Mouse (Mus musculus) CD8-positive naive resting alpha-beta T cell, adult 2 months (primary cell): ENCODE measurements around the gene Ajm1.
A peak's percentile ranks its signal among the peaks of the same experiment; 100 is the strongest.

Experiments used
- DNase-seq, 2 experiments: peaks; one replicate each; pipeline ENCODE4 v3.0.0; 2022; ENCODE audit warnings: low read depth in 2 of 2, low spot score in 2 of 2

Ajm1 gene

DNA sequence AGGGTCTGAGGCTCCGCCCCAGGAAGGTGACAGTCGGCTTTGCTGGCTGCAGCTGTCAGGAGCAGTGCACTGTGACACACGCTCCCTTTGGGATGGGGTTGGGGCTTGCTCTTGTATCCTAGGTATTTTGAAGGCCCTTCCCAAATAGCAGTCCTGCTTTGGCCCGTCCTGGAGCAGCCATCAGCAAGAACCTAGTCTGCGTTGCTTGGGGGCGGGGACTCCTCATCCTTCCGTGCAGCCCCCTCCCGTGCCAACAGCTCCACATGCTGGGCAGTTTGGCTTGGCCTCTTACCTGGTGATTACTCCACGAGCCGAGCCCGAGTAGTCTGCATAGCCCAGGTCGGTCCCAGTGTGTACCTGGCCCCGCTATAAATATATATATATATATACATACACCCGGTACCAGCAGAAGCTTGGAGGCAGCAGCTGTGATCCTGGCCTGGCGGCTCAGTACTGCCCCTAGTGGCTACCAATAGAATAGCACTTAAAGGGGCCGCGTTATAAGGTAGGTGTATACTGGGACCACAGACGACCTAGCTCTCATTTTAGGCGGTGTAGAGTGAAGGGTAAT lies at the start of gene Ajm1:
Gene Ajm1 (minus strand): TSS at position 464 of the 571 bp plus-strand sequence.
- peak; percentile 61 to 75 for DNase-seq

DNA sequence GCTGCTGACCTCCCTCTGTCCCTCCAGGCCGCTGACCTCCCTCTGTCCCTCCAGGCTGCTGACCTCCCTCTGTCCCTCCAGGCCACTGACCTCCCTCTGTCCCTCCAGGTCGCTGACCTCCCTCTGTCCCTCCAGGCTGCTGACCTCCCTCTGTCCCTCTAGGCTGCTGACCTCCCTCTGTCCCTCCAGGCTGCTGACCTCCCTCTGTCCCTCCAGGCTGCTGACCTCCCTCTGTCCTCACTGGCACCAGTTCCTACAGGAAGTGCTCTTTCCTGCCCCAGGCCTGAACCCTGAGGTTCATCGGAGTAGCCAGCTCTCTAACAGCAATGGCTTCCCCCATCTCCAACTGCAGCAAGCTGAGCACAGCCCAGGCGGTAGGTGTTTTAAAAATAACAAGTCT lies 47.2 kb upstream of the Ajm1 start:
- DNase-seq = no peak

DNA sequence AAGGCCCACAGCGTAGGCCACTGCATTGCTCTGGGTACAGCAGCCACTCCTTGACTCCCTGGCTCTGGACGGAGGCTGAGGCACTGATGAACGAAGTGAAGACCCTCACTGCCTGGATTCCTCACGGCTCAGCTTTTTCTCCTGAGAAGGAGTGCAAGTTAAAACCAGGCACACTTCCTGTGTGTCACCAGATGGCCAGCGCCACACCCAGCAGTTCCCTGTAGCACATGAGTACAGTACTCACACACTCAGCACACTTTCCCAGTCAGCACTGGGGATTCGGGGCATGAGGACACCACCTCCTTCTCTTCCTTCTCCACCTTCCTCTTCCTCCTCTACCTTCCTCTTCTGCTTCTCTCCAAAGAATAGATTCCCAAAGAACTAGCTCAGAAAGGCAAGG lies 46.3 kb upstream of the Ajm1 start, which contains the start of gene Fcna:
Gene Fcna (minus strand): TSS at position 220 of the 400 bp plus-strand sequence.
- DNase-seq = no peak

DNA sequence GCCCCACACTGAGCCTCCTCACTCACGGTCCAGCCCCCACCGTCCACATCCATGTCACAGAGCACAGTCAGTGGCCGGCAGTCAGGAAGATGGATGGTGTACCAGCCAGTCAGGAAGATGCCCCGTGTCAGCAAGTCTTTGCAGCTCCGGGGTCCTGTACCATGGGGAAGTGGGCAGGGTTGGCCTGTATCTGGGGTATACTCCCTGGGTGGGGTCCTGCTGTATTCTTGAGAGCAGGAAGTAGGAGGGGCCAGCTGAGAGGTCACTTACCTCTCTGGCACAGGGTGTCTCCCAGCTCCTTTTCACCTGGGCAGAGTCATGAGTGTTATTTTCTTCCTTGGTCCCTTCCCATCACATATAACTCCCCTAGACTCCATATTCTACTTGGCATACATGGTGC lies 44.4 kb upstream of the Ajm1 start:
- DNase-seq = no peak

DNA sequence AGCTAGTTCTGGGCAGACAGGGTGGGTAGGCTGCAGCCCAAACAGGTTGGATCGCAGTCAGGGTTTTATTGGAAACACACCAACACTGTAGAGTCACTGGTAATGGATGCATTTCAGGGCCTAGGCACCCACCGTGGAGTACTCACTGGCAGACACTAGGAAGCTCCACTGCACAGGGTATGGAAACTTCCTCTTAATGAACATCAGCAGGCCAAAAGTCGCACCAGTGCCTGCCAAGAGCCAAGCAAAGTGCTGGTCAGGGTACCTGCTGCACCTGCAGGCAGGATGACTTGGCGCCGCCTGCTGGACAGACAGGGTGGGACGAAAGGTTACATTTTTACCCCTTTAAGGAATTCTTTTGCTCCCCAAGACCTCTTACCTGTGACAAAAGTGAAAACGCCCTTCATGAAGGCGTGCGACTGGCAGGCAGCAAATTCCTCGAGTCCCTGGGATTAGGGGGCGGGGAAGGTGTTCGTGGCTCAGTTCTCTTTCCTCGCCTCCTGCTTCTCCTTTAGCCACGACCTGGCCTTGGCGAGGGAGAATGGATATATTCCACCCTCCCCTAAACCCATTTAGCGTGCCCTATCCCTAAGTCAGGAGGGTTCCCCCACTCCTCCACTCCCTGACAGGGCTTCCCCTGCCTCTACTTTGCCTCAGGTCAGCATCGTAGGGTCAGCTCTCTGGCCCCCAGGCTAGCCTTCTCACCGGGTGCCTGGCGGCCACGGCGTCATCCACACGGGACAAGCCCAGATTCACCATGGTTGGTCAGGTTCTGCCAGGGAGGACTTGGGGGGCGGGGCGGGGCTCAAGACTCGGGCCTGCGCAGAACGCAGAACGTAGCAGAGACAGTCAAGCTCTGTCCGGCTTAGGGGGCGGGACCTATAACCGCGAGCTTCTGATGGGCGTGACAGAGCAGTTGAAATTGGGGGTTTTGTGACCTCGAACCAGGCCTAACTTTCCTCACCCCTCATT lies 40.0 kb upstream of the Ajm1 start, which contains the start of gene Tmem141:
Gene Tmem141 (minus strand): TSS at position 777 of the 972 bp plus-strand sequence.
- peak; percentile 52 to 61 for DNase-seq

DNA sequence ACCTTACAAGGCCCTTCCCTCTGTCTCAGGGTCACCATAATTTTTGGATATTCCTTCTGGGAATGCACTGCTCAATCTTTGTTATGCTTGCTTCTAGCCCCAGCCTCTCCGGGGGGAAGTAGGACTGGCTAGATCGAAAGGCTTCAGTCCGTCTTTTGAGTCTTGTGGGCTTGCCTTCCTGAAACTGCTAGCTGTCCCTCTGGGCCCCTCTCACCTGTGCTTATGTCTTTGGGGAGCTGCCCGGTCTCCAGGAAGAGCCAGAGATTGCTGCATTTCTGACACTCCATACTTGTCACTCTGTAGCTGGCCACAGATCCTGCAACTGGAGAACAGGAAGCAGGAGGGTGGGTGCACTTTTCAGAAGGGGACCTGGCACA lies 39.3 kb upstream of the Ajm1 start:
- DNase-seq = no peak

DNA sequence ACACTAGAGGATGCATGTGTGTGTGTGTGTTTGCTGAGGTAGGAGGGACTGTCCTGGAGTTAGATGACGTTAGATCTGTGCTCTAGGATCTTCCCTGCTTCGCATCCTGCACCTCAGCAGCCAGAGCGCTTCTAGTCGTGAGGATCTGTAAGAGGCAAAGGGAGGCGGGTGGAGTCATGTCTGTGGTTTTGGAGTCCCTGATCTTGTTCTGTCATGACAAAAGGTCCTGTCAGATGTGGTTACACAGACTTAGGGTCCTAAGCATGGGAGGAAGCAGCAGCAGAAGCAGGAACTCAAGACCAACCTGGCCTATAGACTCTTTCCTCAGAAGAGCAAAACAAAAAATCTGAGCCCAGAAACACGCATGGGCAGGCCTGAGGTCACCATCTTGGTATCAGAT lies 38.8 kb upstream of the Ajm1 start:
- DNase-seq = peak; percentile 23 to 46

DNA sequence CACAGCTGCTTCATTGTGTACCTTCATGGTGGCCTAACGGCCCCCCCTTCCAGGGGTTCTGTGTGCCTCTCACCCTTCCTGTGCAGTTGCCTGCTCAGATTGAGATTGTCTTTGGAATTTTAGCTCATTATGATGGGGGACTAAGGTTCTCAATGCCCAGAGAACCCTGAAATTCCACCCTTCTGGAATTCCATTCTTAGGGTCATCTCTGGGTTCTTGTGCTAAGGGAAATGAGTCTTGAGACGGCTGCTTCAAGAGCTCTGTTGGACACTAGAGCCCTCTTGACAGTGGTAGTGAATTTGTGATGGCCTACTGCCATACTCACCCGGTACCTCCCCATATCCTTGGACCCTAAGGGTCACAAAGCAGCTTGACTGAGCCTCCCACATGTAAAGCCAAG lies 36.0 kb upstream of the Ajm1 start, which contains the start of gene Ccdc183:
Gene Ccdc183 (minus strand): TSS at position 101 of the 400 bp plus-strand sequence.
- no peak for DNase-seq

DNA sequence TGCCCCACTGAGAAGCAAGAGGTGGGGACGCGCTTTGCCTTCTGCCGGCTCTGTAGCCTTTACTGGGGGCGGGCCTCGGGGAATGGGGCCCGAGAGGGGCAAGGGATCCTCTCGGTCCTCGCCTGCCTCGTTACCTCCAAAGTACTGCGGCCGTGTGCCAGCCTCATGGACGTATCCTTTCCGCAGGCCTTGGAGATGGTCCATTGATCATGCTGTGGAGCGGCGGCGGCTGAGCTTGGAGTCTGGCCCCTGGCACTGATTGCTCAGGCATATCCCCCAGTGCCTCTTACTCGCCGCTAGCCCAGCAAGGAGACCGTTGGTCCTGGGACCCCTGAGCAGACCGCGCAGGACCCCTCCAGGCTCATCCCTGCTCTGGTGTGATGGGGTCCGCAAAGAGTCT lies 34.8 kb upstream of the Ajm1 start:
- no peak for DNase-seq

DNA sequence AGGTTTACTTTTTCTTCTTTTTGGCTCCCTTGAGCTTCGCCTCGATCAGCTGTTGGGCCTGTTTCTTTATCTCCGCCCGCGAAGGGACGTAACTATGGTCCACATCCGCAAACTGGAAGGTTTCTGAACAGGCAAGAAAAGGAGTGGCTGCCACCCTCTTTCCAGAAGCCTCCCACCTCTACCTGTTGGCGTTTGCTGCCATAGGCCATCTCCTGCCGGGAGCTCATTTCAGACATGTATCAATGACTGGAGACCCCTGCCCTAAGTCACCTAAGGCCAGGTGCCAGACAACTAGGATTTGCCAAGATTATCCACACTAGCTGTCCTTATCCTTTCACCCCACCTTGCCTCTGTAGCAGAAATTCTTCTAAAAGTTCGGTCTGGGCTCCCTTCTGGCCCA lies 27.1 kb upstream of the Ajm1 start:
- DNase-seq = no peak

DNA sequence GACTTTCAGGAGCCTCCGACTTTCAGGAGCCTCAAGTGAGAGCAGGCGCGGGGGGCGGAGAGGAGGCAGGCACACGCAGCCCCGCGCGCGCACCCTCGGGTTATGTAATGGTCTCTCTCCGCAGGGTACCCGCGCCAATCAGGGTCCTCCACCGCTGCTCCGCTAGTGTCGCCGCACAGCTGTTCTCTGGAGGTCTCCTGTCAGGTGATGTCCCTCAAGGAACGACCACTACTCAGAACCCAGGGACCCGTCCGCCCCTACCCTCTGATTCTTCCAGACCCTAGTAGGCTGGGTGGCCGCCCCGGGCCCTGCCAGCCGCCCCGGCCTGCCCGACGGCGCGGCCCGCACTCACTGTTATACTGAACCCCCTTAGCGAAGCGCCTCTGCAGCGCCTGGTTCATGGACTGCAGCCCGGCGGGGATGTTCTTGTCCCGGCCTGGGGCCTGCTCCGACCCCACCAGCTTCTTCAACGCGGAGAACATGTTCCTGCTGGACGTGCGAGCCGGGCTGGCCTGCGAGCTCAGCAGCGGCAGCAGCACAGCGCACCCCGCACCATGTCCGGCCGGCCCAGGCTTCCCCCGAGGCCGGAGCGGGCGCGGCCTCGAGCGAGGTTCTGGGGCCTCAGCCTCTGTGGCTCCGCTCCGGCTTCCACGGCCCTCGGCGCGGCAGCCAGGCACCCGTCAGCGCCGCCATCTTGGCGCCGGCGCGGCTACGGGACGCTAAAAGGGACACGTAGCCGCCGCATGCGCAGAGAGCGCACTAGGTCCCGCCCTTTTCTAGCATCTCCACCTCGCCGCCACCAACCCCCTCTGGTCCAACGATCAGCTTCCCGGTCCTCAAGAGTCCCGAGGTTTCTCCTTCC lies 26.4 kb upstream of the Ajm1 start, which contains the start of gene Rabl6:
Gene Rabl6 (minus strand): TSS at position 761 of the 862 bp plus-strand sequence.
- DNase-seq = peak; percentile 75 to 83

DNA sequence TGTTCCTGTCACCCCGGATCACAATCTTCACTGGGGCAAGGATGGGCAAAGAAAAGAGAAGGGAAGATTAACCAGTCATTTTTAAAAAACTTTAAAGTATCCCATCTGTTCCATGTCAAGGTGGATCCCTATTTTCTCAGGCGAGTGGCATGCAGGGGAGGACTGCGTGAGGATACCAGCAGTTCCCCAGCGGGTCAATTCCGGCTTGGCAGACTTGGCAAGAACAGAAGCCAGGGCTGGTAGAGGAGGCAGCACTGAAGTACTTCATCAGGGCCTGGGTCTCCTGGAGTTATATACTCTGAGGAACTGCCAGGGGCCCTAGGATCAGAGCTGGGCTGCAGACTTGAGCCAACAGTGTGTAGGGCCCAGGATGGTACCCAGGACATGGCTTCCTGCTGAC lies 21.0 kb upstream of the Ajm1 start:
- DNase-seq = no peak

DNA sequence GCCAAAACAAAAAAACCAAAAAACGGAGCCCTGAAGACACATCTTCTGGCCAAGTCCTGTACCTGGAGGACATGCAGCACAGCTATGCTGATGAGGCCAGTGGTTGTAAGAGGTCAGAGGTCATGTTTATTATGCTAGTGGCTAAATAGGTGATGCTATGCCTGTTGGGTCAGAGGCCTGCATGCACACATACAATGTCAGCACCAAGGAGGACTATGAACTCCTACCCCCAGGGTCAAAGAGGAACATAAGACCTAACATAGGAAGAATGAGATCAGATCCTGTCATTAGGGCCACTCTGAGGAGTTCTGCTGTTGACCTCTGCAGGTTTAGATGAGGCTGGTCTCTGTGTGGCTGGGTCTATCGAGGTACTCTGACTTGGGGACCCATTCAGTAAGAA lies 18.5 kb upstream of the Ajm1 start:
- no peak for DNase-seq

DNA sequence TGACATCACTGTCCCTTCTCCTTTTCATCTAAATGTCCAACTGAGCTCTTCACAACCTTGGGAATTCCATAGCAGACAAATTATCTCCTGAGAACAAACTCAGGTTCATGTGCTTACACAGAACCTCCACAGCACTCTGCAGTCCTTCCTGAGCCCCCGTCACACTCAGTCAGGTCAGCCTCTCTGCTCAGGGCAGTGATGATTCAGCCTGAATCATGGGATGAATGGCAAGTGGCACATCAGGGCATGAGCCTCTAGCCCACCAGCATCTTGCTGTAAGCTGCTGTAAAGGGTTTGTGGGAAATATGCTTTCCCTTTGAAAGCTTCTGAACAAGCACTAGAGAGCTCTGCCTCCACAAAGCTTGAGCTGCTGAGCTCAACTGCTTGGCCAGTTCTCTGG lies 17.2 kb upstream of the Ajm1 start:
- no peak for DNase-seq

DNA sequence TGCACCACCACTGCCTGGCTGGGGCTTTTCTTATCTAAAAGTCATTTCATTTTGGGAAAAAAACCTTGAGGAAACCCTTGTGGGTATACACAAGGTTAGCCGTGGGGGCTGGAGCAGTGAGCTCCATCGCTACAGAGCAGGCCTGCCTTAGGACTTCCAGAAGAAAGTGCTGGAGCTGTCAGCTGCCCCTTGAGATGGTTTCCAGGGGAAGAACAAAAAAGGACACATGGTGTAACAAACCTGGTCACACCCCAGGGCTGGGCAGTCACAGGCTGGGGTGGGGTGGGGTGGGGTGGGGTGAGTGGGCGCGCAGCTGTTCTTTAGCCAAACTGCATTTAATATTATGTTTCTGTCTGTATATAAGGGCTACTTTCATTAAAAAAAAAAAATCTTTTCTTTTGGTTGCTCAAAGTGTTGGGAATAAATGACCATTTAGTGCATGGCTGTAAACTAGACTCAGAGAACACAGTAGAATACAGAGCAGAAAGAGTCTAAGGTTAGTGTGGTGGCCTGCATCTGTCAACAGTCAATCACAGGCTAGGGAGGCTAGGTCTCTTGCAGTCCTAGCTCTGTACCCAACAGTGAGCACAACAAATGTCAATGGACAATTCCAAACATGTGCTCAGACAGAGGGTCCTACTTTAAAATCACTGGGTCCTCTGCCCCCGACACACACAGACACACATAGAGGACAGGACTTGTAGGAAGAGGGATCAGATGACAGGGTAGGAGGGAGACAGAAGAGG lies 15.4 kb upstream of the Ajm1 start:
- DNase-seq = no peak

DNA sequence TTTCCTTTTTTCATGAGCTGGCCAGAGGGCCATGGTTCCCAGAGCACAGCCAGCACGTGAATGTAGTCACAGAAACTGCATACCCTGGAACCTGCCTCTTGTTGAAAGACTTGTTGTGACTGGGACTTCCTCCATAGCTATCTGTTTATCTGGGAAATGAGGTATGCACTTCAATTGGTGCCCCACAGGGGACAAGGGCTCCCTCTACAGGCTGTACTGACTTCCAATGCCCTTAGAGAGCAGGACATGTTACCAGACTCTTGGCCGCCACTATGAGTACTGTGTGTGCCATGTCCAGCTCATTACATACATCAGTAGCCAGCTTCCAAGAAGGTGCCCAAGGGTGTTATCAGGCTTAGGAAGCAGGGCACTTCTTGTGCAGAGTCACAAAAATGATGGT lies 10.3 kb upstream of the Ajm1 start:
- no peak for DNase-seq

DNA sequence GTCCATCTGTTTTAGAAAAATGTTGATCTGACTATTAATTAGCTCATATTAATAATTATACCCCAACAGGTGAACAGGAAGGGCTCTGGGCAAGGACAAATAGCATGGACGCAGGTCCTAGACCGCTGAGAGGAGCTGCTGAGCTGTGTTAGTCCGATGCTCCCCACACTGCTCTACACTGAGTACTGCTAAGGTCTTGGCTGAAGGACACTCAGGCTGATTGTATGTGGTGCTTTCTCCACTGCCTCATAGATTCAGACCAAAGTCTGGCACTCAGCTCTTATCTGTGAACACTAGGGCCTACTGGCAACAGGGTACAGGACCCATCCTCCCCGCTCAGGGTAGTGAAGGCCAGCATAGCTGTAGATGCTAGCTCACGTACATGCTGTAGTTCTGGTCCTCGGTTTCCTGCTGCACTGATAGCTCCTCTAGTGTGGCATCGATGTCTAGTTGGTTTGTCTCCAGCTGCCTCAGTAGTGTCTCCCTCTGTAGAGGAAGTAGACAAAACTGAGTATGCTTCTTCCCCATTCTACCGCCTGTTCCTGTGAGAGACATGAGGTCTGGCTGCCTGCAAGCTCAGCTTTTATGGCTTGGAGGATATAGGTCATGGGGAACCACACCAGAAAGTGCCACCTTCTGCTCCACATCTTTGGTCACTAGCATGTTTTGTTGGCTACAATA lies 6.8 kb upstream of the Ajm1 start:
- DNase-seq = no peak

DNA sequence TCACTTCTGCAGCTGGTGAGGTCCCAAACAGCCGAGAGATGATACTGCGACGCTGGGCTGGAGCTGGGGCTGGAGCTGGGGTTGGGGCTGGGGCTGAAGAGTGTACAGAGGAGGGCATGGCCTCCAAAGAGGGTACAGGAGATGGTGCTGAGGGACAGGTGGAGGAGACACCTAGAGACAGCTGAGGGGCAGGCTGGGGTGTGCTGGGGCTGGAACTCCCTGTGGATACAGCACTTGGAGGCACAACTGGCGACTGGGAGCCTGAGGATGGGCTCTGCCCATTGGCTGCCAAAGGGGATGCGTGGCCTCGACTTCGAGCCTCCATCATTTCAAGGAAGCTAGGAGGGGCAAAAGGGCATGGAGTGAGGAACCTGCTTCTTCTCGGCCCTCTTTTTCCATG lies 5.7 kb upstream of the Ajm1 start:
- DNase-seq = no peak

DNA sequence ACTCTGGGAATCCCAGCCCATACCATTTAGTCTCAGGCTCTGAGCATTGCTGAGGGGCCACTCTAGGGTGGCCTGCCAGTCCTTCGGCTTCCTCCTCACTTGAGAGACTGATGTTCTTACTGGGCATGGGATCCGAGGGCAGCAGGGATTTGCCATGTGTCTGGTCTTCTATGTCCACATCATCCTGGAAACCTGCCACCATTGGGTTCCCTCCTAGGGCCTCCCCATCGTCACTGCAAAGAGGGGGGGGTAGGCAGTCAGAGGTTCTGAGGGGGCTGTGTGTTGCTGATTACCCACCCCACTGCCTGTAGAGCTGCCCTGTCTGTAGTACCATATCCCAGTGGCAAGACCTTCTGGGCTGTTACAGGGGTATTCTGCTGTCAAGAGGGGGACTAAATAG lies 4.0 kb upstream of the Ajm1 start:
- no peak for DNase-seq

DNA sequence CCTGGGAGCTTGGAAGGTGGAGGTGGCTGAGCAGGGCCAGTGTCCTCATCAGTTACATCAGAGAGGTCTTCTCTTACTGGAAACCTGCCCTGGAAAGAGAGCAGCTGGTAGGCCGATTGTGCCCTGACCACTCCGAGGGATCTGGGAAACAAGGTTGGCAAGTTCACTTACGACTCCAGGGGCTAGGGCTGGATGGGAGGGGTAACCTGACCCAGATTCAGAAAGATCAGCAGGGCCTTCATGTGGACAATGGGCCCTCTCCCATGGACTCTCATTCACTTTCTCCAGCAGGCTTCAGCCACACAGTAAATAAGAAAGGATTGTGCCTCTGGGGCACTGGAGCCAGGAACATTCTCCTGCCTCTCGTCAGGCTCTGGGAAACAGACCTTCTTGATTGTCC lies 3.3 kb upstream of the Ajm1 start:
- DNase-seq = no peak
